Mouse (Mus musculus) spleen, adult 18-20 months (tissue): Measurements from ENCODE around the gene Slc4a1.
"Not testable (repeated sequence)": the region's sequence is repeated elsewhere in the genome, so short reads cannot be mapped to it uniquely, and the experiment has no call there.

Source experiments
- DNase-seq, 2 experiments: peaks; one replicate each; pipeline ENCODE4 v3.0.0; 2022; ENCODE audit warnings: mixed read lengths in 2 of 2

Slc4a1 gene

DNA sequence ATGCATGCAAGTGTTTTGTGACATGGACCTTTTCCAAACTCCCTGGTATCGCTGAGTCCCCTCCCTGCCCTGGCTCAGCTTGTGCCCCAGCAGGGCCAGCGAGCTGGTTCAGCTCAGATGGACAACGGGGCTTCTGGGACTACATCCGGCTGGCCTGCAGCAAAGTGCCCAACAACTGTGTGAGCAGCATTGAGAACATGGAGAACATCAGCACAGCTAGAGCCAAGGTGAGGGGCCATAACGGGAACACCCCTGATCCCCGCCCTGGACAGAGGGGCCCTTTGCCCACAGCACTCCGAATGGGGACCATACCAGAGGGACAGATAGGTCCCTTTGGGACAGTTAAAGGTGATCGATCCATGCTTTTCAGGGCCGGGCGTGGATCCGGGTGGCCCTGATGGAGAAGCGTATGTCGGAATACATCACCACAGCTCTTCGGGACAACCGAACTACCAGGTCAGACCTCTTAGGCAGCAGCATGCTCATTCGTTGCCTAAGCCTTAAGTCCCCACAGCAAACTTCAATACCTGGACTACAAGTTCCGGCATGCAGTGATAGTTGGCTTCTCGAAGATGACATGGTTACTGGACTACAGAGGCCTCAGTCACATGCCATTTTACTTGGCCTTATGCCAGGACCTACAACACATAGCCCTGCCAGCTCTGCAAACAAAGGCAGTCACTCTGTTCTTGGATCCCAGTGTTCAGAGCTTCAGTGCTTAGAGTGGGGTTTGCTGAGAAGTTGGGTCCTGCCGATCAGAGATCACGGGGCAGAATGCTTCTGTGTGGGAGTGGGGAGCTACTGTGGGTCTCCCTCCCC lies 32.2 kb upstream of the Slc4a1 start:
- no peak for DNase-seq

DNA sequence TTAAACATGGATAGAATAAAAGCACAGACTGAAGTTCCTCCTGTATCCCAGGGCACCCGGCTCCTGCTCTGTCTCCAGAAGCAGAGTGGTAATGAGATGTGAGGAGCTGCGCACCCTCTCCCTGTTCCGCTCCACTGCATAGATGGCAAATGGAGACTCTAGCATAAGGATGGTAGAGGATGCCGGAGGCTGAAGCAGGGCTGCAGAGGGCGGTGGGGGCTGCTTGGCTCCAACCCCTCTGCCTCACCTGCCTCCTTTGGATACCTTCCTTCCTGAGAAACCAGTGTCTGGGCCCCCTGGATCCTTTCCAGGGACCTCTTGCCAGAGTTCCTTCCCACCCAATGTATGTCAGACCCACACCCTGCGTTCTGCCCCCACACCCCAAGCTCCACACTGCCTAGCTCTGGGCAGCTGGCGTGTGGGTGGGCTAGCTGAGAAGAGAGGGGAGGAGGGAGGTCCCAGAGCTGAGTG lies 30.7 kb upstream of the Slc4a1 start:
- DNase-seq: no peak

DNA sequence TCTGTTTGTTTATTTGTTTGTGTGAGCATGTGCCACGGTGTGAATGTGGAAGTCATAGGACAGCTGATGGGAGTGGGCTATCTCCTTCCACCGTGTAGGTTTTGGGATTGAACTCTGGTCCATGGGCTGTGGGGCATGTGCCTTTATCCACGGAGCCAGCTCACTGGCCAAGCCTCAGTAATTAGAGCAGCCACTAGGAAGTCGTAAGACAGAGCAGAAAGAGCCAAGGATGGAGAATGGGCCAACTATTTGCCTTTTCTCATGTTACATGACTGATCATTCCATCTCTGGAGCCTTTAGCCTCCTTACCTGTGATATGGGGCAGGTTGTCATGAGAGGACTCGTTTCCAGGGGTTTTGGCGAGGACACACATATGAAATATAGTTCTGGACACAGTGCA lies 30.3 kb upstream of the Slc4a1 start:
- no peak for DNase-seq

DNA sequence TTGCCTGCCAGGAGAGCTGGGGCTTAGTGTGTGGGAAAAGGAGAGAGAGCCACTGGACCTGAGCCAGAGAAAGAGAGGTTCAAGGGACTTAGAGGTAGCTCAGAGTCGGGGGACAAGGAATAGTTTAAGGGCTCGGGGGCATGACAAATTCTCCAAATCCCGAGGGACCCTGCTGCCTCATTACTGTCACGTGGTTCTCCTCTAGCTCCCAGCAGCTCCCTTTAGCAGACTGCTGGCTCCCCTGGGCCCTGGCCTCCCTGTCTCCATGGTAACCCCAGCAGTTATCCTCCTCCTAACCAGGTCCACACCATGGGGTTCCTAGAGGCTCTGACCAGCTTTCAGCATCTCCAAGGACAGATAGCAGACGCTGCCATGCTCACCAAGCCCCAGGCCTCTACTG lies 29.2 kb upstream of the Slc4a1 start:
- no peak for DNase-seq

DNA sequence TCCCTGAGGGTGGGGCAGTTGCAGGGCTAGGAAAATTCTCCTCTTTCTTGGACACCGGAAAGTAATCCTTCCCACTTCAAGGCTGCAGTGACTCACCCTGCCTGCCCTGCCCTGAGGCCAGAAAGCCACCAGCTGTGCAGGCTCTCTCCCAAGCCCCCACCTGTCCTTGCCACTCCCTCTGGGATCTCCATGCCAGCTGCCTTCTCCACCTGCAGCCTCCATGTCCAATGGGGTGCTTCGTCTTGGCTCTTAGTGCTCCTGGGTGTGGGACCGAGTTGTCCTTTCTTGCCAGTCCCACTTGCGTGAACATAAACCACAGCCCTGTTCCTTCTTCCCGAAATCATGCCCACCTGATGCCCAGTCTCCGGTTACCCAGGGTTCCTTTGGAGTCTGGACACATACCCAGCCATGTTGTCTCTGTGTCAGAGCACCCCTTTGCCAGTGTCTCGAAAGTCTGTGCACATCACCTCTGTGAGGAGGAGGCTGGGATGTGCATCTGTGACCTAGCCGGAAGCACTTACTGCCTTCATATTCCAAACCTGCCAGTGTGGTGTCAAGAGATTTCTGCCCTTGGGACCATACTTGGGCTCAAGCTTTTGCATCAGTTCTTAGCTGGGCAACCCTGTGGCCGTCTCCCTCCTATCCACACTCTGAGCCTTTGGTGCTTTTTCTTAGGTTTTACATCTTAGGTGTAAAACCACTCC lies 28.6 kb upstream of the Slc4a1 start:
- DNase-seq: no peak

DNA sequence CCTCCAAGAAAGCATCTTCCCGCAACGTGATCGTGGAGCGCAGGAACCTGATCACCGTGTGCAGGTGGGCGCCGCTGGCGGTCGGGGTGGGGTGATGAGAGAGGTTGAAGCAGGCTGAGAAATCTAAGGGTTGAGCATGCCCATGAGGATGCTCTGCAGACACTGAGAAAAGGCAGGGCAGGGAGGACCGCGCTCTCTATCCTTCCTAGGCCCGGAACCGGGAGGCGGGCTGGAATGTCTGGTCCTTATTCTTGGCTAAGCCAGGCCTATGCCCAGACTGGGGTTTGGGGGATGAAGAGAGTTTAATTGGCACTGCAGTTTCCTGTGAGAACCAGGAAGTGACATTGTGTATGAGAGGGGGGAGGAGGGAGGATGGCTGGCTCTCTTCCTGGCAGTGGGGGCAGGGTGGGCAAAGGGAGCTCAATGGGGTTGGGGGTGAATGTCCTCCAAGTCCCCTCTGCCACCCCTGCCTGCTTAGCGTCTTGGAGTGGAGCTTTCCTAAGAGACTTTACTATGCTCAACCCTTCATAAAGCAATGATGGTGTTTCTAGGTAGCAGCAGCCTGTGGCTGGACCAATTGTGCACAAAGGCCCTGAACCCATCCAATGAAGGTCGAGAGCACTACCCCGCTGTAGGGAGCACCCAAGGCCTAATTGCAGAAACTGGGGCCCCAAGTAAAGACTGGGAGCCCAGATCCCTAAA lies 27.9 kb upstream of the Slc4a1 start:
- no peak for DNase-seq

DNA sequence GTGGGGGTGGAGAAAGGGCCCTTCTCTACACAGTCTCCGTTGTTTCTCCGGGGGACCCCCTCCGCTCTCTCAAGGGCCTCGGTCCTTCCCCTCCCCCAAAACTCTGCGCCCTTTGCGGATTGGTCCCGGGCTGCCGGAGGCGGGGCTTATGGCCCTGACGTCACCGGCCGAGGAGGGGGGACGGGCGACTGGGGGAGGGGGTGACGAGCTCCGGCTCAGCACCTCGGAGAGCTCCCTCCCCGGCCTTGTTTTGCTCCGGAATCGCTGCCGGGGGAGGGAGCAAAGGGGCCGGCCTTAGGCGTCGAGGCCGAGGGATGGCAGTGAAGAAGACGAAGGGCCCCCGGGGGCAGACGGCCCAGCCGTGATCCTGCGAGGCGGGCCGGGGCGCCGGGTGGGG lies 27.2 kb upstream of the Slc4a1 start, which contains the start of gene Rundc3a:
Rundc3a (plus strand) TSS at position 166 of the 397 bp plus-strand sequence.
- peak; percentile 40 to 57 for DNase-seq

DNA sequence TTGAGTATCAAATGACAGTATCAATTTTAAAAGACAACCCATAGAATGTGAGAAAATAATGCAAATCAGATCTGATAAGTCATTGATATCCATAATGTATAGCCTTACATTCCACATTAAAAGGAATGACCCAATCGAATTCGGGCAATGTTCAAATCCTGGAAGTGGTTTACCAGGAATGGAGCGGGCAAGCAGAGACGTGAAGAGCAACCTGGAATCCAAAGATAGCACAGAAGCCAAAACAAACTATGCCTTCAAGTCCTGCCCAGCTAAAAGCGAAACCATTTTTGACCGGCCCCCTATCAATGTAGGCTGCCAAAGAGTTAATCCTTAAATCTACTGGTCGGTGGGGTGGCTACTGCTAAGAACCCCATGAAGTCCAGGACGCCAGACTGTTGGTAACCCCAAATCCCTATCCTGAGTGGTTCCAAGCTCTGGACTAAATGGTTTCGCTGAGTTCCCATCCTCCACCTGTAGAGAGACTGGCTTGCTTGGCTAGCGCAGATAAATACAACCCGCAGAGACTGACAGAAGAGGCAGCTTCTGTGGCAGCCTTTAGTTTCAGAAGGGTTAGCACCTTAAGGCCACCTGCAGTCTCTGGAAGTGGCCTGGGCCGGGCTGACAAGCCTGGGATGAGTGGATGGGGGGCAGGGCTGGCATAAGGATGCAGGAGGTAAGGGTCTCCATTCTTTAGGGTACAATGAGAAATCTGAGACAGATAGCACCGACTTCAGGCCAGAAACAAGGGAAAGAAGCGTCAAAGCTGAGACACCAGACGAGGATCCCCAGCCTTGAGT lies 26.6 kb upstream of the Slc4a1 start:
- DNase-seq: no peak

DNA sequence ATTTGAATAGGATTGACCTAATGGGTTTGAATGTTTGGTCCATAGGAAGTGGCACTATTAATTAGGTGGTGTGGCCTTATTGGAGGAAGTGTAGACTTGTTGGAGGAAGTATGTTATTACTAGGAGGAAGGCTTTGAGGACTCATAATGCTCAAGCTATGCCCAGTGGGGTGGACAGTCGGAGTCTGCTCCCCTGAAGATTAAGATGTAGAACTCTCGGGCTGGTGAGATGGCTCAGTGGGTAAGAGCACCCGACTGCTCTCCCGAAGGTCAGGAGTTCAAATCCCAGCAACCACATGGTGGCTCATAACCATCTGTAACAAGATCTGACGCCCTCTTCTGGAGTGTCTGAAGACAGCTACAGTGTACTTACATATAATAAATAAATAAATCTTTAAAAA lies 23.4 kb upstream of the Slc4a1 start:
- DNase-seq: not testable (repeated sequence)

DNA sequence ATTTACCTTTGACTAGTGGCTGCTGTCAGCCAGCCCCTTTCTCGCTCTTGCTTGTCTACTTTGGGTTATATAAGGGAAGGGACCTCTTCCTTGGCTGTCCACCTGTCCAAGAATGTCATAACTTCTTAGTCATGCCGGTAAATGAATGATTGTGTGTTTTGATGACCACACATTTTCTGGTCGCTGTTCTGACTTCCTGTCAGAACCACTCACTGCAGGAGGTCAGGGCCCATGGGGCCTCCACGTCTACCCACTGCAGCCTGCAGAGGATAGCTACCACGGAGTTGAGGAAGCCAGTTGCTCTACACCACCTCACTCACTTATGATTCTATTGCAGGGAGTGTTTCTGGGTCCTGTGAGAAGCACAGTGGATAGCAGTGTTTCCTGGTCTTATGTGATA lies 20.1 kb upstream of the Slc4a1 start:
- no peak for DNase-seq

DNA sequence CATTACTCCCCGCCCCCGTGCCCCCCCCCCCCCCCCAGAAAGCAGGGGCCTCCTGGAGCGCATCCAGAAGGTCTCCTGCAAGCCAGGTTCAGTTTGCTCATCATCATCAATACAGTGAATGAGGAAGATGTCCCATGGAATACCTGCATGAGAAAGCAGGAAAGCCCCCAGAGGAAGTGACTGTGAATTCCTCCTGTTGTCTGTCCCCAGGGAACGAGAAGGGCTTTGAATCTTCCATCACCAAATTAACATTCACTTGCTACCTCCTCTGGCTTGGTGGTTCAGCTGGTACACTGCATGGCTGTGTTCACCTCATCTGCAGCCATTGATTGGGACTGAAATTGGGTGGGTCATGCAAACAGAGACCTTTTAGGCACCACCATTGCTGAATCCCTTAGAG lies 19.1 kb upstream of the Slc4a1 start:
- DNase-seq: no peak

DNA sequence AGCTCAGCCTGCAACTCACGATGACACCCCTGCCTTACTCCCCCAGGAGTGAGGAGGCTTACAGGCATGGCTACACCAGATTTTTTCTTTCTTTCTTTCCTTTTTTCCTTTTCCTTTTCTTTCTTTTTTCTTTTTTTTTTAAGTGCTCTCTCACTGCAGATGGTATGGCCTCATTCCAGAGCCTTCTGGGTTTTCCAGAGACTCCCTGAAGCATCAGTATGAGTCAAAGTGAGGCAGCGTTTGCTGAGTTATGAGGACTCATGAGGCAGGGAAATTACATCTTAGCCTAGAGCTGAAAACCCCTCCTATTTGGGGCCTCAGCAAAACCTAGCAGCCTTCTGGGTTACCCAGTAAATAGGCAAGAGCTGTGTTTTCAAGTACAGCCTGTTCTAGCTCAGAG lies 18.4 kb upstream of the Slc4a1 start:
- no peak for DNase-seq

DNA sequence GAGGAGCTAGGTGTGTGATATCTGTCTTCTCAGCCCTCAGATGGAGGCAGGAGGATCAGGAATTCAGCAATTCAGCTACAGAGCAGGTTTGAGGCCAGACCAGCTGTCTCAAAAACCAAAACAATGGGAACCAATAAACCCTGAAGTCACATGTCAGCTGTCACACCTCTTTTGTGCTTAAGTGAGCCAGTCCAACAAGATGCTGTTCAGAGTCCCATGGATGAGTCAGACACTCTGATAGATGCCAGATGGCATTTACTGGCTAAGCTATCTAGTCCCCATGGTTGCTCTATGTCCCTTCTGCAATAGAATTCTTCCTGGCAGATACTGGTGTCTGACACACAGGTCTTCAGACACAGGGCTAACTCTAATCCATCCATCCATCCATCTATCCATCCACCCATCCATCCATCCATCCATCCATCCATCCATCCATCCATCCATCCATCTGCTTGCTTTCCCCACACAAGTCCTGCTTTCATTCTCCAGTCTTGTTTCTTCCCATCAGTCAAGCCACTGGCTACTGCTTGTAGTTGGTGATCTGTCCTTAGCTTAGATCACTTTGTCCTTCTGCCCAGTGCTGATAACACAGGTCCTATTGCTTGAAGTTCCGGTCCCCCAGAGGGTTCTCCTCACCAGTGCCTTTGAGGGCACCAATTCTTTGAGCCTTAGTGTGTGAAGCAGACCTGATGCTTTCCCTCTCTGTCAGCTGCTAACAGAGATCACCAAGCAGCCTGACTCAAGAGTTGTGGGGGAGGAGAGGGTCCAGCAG lies 17.5 kb upstream of the Slc4a1 start:
- DNase-seq: no peak

DNA sequence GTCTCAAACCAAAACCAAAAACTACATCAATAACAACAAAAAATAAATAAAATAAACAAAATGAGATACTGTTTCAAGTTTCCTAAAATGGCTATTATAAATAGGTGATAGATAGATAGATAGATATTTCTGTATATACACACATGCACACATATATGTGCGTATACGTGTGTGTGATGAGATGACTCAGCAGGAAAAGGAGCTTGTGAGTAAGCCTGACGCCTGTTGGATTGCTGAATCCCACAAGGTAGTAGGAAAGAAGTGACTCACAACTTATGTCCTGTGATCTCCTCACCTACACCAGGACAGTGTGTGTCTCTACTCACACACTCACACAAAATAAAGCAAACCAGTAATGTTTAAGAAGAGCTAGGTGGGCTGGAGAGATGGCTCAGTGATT lies 16.8 kb upstream of the Slc4a1 start:
- no peak for DNase-seq

DNA sequence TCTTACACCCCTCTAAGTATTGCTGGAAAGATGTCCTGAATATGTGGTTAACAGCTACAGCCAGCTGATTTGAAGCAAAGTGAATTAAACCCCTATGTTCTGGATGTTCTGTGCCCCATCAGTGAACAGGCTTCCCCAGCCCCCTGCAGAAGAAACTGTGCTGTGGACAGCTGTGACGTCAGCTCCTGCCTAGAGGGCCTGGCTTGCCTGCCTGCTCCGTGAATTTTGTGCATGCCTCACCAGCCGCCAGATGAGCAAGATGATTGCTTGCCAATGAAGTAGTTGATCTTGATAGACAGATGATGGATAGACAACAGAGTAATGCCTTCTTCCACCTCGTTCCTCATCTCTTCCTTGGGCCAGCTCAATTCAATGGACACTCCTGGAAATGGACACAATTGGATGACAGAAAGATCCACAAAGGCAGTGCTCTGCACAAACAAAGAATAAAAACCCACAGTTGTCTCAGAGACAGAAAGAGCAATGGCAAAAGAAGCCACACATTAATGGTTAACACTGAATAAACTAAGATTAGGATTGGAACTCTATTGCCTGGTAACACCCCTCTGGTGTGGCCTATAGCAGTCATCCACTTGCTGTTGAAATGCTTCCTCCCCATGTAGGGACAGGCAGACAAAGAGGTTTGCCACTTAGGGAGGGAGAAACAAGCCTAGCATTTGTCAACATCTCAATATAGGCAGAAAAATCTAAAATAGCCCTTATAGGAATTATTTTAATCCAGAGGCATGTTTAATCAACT lies 15.5 kb upstream of the Slc4a1 start:
- DNase-seq: no peak

DNA sequence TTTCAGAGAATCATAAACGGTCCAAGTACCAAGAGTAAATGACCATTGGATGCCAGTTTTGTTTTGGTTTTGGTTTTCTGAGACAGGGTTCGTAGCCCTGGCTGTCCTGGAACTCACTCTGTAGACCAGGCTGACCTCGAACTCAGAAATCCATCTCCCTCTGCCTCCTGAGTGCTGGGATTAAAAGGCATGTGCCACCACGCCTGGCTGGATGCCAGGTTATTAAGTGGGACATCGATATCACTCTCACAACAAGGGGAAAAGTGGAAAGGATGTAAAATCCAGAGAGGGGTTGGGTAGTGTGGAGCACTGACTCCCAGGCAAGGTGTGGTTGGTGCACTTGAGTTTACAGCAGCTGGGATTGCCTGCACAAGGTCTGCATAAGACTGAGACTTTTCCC lies 14.1 kb upstream of the Slc4a1 start:
- no peak for DNase-seq

DNA sequence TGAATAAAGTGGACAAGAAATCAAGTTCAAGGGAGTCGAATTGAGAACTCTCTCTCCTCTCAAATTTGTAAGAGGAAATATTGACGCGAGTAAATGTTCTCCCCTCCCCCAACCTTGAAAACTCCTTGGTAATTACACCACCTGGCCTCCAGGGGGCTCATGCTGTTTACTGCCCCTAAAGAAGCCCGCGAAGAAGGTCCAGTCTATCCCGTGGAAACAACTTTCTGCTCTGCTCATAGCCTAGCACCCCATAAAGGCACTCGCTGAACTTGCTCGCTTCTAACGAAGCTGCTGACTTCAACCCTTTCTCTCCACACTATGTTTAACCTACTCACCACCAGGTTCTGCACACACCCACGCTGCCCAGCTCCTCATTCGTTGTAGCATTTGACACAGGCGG lies 11.2 kb upstream of the Slc4a1 start:
- no peak for DNase-seq

DNA sequence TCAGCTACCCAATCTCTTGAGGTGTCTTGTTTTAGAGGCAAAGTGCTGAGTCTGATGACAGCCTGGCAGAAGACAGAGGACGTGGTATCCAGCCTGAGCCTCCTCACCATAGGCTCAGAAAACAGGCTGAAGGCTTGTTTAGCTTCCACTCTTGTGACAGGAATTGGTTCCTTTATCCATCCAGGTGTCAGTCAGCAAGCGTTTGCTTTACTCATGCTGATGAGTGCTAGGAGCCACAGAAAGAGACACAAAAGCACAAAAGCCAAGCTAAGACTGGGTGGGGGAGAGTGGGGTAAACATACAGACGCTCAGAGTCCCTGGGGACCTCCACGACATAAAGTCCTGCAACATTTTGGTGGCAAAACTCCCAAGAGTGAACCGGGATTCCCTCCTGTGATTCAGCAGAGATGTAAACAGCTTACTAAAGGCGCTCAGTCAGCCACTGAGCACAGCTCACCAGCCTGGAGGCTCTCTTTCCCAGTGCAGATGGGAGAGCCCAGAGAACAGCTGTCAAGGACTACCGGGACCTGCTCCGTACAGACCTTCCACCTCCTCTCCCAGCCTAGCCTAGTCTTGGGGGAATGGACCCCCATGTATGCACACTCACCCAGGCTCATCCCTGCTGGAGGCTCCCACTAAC lies 10.3 kb upstream of the Slc4a1 start:
- DNase-seq: no peak

DNA sequence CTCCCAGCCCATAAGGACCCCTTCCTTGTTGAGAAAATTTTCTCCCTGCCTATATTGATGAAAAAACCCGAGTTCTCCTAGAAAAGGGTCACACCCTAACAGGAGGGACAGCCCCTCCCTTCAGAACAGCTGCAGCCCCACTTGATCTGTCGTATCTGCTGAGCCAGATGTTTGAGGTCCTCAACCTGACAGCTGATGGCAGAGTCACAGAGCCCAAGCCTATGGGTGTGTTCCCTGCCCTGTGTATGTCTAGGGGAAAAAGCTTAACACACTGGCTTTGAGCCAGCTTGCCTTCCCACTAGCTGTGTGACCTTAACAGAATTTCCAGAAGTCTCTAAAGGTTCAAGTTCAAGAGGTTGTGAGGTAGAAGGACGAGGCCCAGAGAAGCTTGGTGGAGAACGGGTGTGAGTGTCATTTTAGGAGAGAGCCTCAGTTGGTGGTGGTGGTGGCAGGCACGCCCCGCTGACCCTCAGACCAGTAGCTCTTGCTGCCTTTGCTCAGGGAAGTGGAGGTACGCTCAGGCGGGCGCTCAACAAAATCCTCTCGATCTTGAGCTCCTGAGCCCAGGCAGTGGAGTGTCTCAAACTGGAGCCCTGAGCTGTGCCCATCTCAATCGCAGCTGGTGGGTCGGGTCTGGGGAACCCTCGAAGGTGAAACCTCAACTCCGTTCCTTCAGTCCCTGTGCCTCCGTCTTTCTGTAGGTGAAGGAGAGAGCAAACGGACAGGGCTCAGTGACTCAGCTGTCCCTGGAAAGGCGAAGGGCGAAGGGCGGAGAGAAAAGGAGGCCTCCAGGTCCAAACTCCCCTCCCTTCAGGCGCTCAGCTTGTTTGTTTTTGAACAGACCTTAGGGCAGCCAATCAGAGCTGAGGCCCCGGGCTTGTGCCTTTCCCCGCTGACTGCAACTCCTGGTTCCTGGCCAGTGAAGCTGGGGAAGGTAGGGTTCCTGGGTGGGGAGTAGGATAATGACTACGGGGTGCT lies 9.5 kb upstream of the Slc4a1 start:
- DNase-seq: no peak
